Mouse (Mus musculus) heart, embryonic 16.5 days (tissue): ENCODE results near the gene Fkbp7. TPM values are rescaled to one million over a fixed set of nuclear protein-coding genes. Genes with fewer than 3 reads are reported as not detected.

Source experiments
- ATAC-seq: fragments of 200-750 bp; cut with Nextera tagmentation; replicated peaks from 2 replicates; pipeline ENCODE4 v1.8.0; 2017; ENCODE audit warnings: moderate number of reproducible peaks; ENCODE audit not compliant: insufficient read depth, low FRiP score; ENCODE audit errors: extremely low read depth
- H3K27ac ChIP-seq: fragments of 300-500 bp; sonication (generic); 2 replicates; pipeline ENCODE4 v1.5.1; 2014; ENCODE audit warnings: mild to moderate bottlenecking, low read length, control low read depth, moderate library complexity
- H3K27me3 ChIP-seq: fragments of 300-500 bp; sonication (generic); 2 replicates; pipeline ENCODE4 v1.6.1; 2014; ENCODE audit warnings: low read length, mixed read lengths; ENCODE audit not compliant: control insufficient read depth, insufficient read depth
- H3K36me3 ChIP-seq: fragments of 300-500 bp; sonication (generic); 2 replicates; pipeline ENCODE4 v1.6.1; 2014; ENCODE audit not compliant: control insufficient read depth, insufficient read depth
- H3K4me1 ChIP-seq: fragments of 300-500 bp; sonication (generic); 2 replicates; pipeline ENCODE4 v1.6.1; 2014; ENCODE audit warnings: low read length, mixed read lengths; ENCODE audit not compliant: control insufficient read depth, insufficient read depth
- H3K4me2 ChIP-seq: fragments of 300-500 bp; sonication (generic); 2 replicates; pipeline ENCODE4 v1.6.1; 2014; ENCODE audit warnings: low read depth, mild to moderate bottlenecking, control low read depth, low read length
- H3K4me3 ChIP-seq: fragments of 300-500 bp; sonication (generic); 2 replicates; pipeline ENCODE4 v1.5.1; 2014; ENCODE audit warnings: mild to moderate bottlenecking, control low read depth, low read length
- H3K9ac ChIP-seq: fragments of 300-500 bp; sonication (generic); 2 replicates; pipeline ENCODE4 v1.6.1; 2014; ENCODE audit warnings: low read length, control low read depth
- H3K9me3 ChIP-seq: fragments of 300-500 bp; sonication (generic); replicated peaks from 2 replicates; pipeline ENCODE4 v1.6.1; 2016; ENCODE audit warnings: low read length; ENCODE audit not compliant: control insufficient read depth
- WGBS: fragments of 180-500 bp; shearing (Covaris S2); extraction: QIAGEN DNeasy Blood & Tissue Kit; methylation state at CpG from one replicate; pipeline ENCODE4 v1.1.7; 2014; 5-methylcytosine and 5-hydroxymethylcytosine counted together
- polyA plus RNA-seq: library from polyadenylated mRNA; unstranded; fragments of >200 nt; fragmentation: Nextera tagmentation; extraction: Ambion mirVana; gene quantifications from 2 replicates; pipeline ENCODE4 v1.2.1, GENCODE M21; 2015

Fkbp7 gene
- polyA plus RNA-seq, 1 experiment from 2014 or later = 59.6 TPM

DNA sequence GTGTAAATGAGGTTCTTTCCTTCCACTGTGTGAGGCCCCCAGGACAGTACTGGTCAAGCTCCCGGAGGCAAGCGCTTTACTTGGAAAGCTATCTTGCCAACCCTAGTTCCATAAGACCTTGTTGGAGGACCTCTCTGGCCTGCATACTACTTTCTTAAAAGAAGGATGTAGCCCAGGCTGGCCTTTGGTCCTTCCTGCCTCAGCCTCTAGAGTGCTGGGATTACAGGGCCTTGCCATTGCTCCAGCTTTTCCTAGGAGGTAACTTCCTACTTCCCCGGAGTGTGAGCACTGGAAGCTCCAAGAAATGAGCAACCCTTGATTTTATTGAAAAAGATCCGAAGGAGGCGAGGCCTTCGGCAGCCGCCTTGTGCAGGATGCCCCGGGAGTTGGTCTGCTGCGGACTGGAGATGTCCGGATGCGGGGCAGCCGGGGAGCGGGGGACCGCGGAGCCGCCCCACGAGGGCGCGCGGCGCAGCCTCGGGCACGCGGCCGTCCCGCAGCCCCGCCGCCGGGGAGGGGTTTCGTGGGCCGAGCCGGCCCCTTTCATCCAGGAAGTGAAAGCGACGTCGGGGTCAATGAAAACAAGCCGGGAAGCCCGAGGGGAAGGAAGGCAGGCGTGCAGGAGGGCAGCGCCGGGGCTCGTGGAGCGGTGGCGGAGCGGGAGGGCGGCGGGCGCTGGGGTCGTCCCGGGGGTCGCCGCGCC lies 2.0 kb upstream of the Fkbp7 start, which contains the start of gene Plekha3:
TSS of gene Plekha3 (plus strand) at position 557 of the 703 bp plus-strand sequence.
- Histone ChIP-seq H3K36me3 (no peaks in the 10 kb centered on the region), H3K4me1 (peaks cover 28% of the 10 kb centered on the region), H3K4me2 (peak within 1 kb of the TSS; percentile 82), H3K9ac (peak within 1 kb of the TSS; percentile 88), H3K9me3 (no peaks in the 10 kb centered on the region), H3K27ac (peak within 1 kb of the TSS; percentile 76), H3K27me3 (no peaks in the 10 kb centered on the region), H3K4me3 (peak within 1 kb of the TSS; percentile 79)
- peak; percentile 80 for ATAC-seq
- 4% methylated on average over 50 of the region's 52 CpGs for WGBS

- peak overlapping the region; percentile 55 for H3K4me3 ChIP-seq
- H3K9ac ChIP-seq = no peak overlapping the region
- peak overlapping the region; percentile 66 for H3K27ac ChIP-seq
- H3K4me1 ChIP-seq = peaks cover 28% of the 10 kb centered on the region
- 35% methylated on average over 7 of the region's 7 CpGs for WGBS
- no peak for ATAC-seq
- peak overlapping the region; percentile 61 for H3K4me2 ChIP-seq
- H3K27me3 ChIP-seq = no peaks in the 10 kb centered on the region
- no peaks in the 10 kb centered on the region for H3K36me3 ChIP-seq
- no peaks in the 10 kb centered on the region for H3K9me3 ChIP-seq
Observed at GRCm38 (mm10) chr2:76673472-76674081, 661 bp upstream of the Fkbp7 start.

DNA sequence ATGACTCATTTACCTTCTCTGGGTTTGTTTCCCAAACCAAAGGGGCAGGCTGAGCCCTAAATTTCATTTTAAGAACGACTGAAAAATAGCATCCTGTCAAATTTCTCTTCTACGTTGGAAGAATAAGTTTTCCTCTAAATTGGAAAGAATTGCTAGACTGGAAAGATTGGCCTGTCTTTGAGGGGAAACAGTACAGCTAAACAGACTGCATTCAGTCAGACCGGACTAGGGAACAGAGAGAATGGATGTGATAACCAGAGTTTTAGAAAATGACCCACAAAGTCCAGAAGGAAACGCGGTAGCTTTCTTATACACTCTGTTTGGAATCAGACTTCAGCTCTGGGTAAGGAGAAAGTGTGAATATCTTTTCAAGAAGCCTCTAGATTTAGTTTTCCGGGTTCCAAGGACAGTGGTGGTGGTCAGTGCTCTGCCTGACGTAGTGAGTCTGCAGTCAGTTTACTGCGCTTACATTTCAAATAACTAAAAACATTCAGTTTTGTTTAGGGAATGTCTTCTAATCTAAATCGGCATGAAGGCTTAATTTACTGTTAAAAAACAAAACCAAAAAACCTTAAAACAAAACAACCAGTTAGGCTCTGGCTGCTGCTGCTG lies 676 bp downstream of the Fkbp7 start:
- Histone ChIP-seq H3K9me3 (no peaks in the 10 kb centered on the region), H3K4me2 (peak overlapping the region; percentile 61), H3K36me3 (no peaks in the 10 kb centered on the region), H3K9ac (peak overlapping the region; percentile 61), H3K4me1 (peaks cover 26% of the 10 kb centered on the region), H3K27ac (peak overlapping the region; percentile 62), H3K4me3 (peak overlapping the region; percentile 55), H3K27me3 (no peaks in the 10 kb centered on the region)
- ATAC-seq = no peak
- WGBS = 20% methylated on average over 9 of the region's 9 CpGs

GRCm38 (mm10) chr2:76671641-76672040 lies 1.3 kb downstream of the Fkbp7 start:
- WGBS = 82% methylated on average over 6 of the region's 6 CpGs
- ATAC-seq = no peak

DNA sequence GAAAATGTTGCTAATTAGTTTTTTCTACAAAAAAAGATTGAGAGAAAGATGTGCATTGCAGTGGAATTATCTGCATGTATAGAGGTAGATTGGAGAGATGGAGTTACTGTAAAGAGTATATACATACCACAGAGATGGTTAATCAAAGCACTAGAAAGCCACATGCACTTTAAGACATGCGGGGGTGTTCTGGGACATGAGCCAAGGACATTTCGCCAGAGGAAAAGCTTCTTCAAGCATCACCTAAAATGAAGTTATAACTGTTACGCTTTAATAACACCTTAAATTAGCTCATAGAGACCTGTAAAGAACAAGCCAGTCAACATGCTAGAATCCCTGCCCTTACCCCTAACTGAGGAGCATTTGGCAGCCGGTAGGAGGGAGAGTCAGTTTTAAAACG lies 5.7 kb downstream of the Fkbp7 start:
- H3K27me3 ChIP-seq = no peaks in the 10 kb centered on the region
- WGBS = 45% methylated on average over 5 of the region's 5 CpGs
- no peak for ATAC-seq
- no peaks in the 10 kb centered on the region for H3K9me3 ChIP-seq
- H3K27ac ChIP-seq = no peak overlapping the region
- no peak overlapping the region for H3K9ac ChIP-seq
- peaks cover 16% of the 10 kb centered on the region for H3K36me3 ChIP-seq
- H3K4me2 ChIP-seq = no peak overlapping the region
- no peak overlapping the region for H3K4me3 ChIP-seq
- peaks cover 10% of the 10 kb centered on the region for H3K4me1 ChIP-seq

More at GRCm38 (mm10) chr2:76671641-76672040, 1.3 kb downstream of the Fkbp7 start:
- Histone ChIP-seq H3K36me3 (no peaks in the 10 kb centered on the region), H3K9ac (peak overlapping the region; percentile 61), H3K27ac (no peak overlapping the region), H3K4me1 (peaks cover 24% of the 10 kb centered on the region), H3K9me3 (no peaks in the 10 kb centered on the region), H3K4me2 (peak overlapping the region; percentile 61), H3K4me3 (peak overlapping the region; percentile 55), H3K27me3 (no peaks in the 10 kb centered on the region)

DNA sequence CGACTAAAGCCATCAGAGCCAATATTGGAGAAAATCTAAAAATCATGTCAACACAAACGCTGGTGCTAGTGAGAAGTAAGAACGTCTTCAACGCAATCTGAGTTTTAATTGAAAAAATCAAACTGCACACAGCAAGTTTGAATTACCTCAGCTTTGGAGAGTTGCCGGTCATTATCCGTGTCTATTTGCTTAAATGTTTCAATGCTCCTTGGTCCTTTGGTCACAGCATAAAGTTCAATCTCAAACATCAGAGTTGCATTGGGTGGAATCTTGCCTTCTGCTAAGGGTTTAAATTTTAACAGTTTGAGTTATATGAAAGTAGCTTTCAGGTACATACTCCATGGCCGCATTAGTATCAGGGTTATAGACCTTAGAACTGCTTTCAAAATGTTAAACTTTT lies 7.4 kb downstream of the Fkbp7 start:
- Histone ChIP-seq H3K4me2 (no peak overlapping the region), H3K27ac (no peak overlapping the region), H3K36me3 (peaks cover 20% of the 10 kb centered on the region), H3K27me3 (no peaks in the 10 kb centered on the region), H3K9me3 (no peaks in the 10 kb centered on the region), H3K9ac (no peak overlapping the region), H3K4me1 (no peaks in the 10 kb centered on the region), H3K4me3 (no peak overlapping the region)
- ATAC-seq = no peak
- WGBS = 91% methylated on average over 7 of the region's 7 CpGs

DNA sequence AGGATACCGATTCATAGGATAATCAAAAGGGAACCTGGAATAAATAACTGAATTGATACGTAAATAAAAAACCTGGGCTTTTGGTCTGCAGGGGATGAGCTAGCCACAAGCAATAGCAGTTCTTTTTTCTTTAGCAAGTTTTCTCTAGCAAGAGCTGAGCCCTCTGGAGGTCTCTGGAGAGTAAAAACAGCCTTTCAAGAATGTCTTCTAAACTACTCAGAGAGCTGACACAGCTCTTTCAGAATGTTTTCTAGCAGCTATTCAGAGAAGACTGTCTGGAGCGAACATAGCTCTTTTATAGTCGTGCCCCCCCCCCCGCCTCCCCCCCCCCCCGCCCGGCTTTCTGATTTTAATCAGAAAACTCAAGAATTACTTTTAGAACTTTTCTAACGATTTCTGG lies 13.5 kb downstream of the Fkbp7 start:
- no peak for ATAC-seq
- WGBS = 54% methylated on average over 6 of the region's 8 CpGs

GRCm38 (mm10) chr2:76658551-76658950 lies 14.4 kb downstream of the Fkbp7 start:
- Histone ChIP-seq H3K36me3 (peaks cover 9% of the 10 kb centered on the region; the same call in 1 of the 2 replicates), H3K27ac (no peak overlapping the region), H3K9me3 (no peaks in the 10 kb centered on the region), H3K4me2 (no peak overlapping the region), H3K9ac (no peak overlapping the region), H3K27me3 (no peaks in the 10 kb centered on the region), H3K4me3 (no peak overlapping the region), H3K4me1 (no peaks in the 10 kb centered on the region)
- 76% methylated on average over 13 of the region's 13 CpGs for WGBS
- no peak for ATAC-seq

More for the DNA sequence above, 13.5 kb downstream of the Fkbp7 start:
- H3K9ac ChIP-seq = no peak overlapping the region
- no peaks in the 10 kb centered on the region for H3K4me1 ChIP-seq
- H3K27ac ChIP-seq = no peak overlapping the region
- H3K36me3 ChIP-seq = peaks cover 9% of the 10 kb centered on the region; the same call in 1 of the 2 replicates
- H3K4me2 ChIP-seq = no peak overlapping the region
- no peaks in the 10 kb centered on the region for H3K27me3 ChIP-seq
- H3K4me3 ChIP-seq = no peak overlapping the region
- H3K9me3 ChIP-seq = no peaks in the 10 kb centered on the region

DNA sequence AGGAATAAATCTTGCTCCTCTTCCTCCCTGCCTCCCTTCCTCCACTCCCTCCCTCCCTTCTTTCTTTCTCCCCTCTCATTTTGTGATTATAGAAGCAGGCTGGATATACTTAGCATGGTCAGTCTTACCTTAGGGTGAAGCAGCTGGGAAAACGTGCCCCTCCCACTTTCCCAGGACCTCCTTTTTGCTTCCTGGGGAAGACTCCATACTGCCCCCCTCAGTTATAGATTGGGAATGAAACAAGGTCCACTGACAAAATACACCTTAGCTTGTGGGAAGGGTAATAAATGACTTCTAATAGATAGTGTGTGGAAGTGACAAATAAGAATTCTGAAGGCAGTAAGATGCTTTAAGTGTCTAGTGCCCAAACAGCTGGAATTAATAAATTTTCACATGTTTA lies 16.9 kb downstream of the Fkbp7 start:
- 3% methylated on average over 1 of the region's 1 CpGs for WGBS
- no peak overlapping the region for H3K9ac ChIP-seq
- no peak overlapping the region for H3K4me3 ChIP-seq
- H3K27me3 ChIP-seq = no peaks in the 10 kb centered on the region
- no peaks in the 10 kb centered on the region for H3K36me3 ChIP-seq
- H3K9me3 ChIP-seq = no peaks in the 10 kb centered on the region
- ATAC-seq = no peak
- H3K4me2 ChIP-seq = no peak overlapping the region
- no peak overlapping the region for H3K27ac ChIP-seq
- no peaks in the 10 kb centered on the region for H3K4me1 ChIP-seq
